Mouse (Mus musculus): ENCODE results near the gene Trrap. TPM values are rescaled to one million over a fixed set of nuclear protein-coding genes. Genes with fewer than 3 reads are reported as not detected.
A peak's percentile ranks its signal among the peaks of the same experiment; 100 is the strongest.

Trrap gene
- polyA plus RNA-seq, 1 experiment from 2014 or later, result 84.0 TPM

- H3K9me3 ChIP-seq (replicated peaks), result no peaks in the 10 kb centered on the region
- H3K27me3 ChIP-seq, result no peaks in the 10 kb centered on the region
- H3K27ac ChIP-seq, result no peak overlapping the region
- H3K4me2 ChIP-seq, result no peak overlapping the region
- 94% methylated on average over 3 of the region's 3 CpGs for WGBS
- peaks cover 98% of the 10 kb centered on the region for H3K36me3 ChIP-seq
- H3K4me1 ChIP-seq, result no peaks in the 10 kb centered on the region
- no peak overlapping the region for H3K9ac ChIP-seq
- no peak for ATAC-seq (replicated peaks; ENCODE audit: low FRiP score)
- no peak overlapping the region for H3K4me3 ChIP-seq (replicated peaks)
Observed at GRCm38 (mm10) chr5:144851820-144852219, 84.3 kb downstream of the Trrap start.

DNA sequence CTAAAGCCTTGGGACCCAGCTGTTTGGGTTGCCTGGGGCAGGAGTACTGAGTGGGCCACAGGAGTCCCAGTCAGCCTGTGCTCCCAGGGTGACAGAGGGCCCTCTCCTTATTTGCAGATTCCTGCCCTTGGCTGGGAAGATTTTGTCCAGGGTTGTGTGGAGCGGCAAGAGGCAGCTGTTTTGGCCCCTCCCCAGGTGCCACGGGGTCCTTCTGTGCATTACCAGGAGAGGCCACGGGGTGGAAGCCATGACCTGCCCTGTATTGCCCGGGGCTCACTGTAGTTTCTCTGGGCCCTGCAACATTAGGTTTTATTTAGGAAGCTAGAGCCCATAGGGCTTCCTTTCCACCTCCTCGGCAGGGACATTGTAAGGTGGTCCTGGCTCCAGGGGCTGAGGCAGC lies 86.4 kb downstream of the Trrap start:
- no peak for ATAC-seq (replicated peaks; ENCODE audit: low FRiP score)
- peaks cover 96% of the 10 kb centered on the region for H3K36me3 ChIP-seq
- WGBS, result 84% methylated on average over 5 of the region's 5 CpGs

DNA sequence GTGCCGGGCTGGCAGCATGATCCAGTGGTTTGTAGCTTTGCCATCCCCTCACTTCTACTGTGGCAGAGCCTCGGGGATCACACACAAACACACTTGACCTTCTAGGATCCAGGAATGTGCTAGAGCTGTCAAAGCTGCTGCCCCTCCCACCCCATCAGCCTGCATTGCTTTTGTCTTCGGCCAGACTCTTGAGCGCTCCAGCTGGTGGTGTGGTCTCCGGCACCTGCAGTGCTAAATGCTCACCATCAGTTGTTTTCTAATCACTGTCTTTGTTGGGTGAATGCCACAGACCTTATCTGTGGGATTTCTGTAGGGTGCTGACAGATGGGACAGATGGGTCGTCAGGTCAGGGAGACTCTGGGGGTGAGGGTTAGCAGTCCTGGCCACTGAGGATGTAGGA lies 88.4 kb downstream of the Trrap start:
- H3K27me3 ChIP-seq, result no peaks in the 10 kb centered on the region
- H3K4me1 ChIP-seq, result no peaks in the 10 kb centered on the region
- no peak for ATAC-seq (replicated peaks; ENCODE audit: low FRiP score)
- H3K9me3 ChIP-seq (replicated peaks), result peaks cover 9% of the 10 kb centered on the region; the same call in 1 of the 2 replicates
- peaks cover 96% of the 10 kb centered on the region for H3K36me3 ChIP-seq
- no peak overlapping the region for H3K4me2 ChIP-seq
- no peak overlapping the region for H3K4me3 ChIP-seq (replicated peaks)
- H3K27ac ChIP-seq, result no peak overlapping the region
- 72% methylated on average over 6 of the region's 6 CpGs for WGBS
- no peak overlapping the region for H3K9ac ChIP-seq

More for the DNA sequence above, 86.4 kb downstream of the Trrap start:
- Histone ChIP-seq H3K9ac (no peak overlapping the region), H3K4me1 (no peaks in the 10 kb centered on the region), H3K4me2 (no peak overlapping the region), H3K27ac (no peak overlapping the region), H3K9me3 (replicated peaks) (no peaks in the 10 kb centered on the region), H3K4me3 (replicated peaks) (no peak overlapping the region), H3K27me3 (no peaks in the 10 kb centered on the region)

GRCm38 (mm10) chr5:144858527-144858926 lies 91.0 kb downstream of the Trrap start:
- no peak overlapping the region for H3K4me3 ChIP-seq (replicated peaks)
- H3K4me2 ChIP-seq, result no peak overlapping the region
- H3K4me1 ChIP-seq, result no peaks in the 10 kb centered on the region
- WGBS, result 94% methylated on average over 15 of the region's 15 CpGs
- H3K27me3 ChIP-seq, result no peaks in the 10 kb centered on the region
- no peak overlapping the region for H3K9ac ChIP-seq
- H3K36me3 ChIP-seq, result peaks cover 75% of the 10 kb centered on the region
- no peak overlapping the region for H3K27ac ChIP-seq
- ATAC-seq (replicated peaks; ENCODE audit: low FRiP score), result no peak
- H3K9me3 ChIP-seq (replicated peaks), result peaks cover 15% of the 10 kb centered on the region

DNA sequence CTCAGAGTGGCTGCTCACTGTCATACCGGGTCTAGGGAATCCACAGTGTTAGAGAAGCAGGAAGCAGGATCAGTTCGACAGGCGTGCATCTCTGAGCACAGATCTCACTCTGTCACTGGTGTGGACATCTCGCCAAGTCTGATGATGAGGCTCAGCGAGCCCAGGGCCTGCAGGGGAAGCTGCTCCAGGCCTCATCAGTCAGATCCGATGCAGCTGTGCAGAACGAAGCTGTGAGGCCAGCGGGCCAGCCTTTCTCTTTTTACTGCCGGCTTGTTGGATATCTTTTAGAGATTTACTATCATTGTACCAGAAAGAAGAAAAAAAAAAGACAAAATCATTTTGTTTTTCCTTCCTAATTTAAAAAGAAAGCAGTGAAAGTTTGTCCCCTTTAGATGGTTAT lies 91.8 kb downstream of the Trrap start:
- ATAC-seq (replicated peaks; ENCODE audit: low FRiP score), result no peak
- no peaks in the 10 kb centered on the region for H3K4me1 ChIP-seq
- no peak overlapping the region for H3K9ac ChIP-seq
- 81% methylated on average over 9 of the region's 9 CpGs for WGBS
- H3K27me3 ChIP-seq, result no peaks in the 10 kb centered on the region
- peaks cover 68% of the 10 kb centered on the region for H3K36me3 ChIP-seq
- peaks cover 15% of the 10 kb centered on the region for H3K9me3 ChIP-seq (replicated peaks)
- H3K4me2 ChIP-seq, result no peak overlapping the region
- H3K27ac ChIP-seq, result no peak overlapping the region
- no peak overlapping the region for H3K4me3 ChIP-seq (replicated peaks)

GRCm38 (mm10) chr5:144860913-144861312 lies 93.4 kb downstream of the Trrap start:
- Histone ChIP-seq H3K27ac (no peak overlapping the region), H3K9ac (no peak overlapping the region), H3K4me3 (replicated peaks) (no peak overlapping the region), H3K36me3 (peaks cover 54% of the 10 kb centered on the region), H3K4me2 (no peak overlapping the region), H3K9me3 (replicated peaks) (peaks cover 15% of the 10 kb centered on the region), H3K27me3 (no peaks in the 10 kb centered on the region), H3K4me1 (no peaks in the 10 kb centered on the region)
- WGBS, result 96% methylated on average over 8 of the region's 8 CpGs
- ATAC-seq (replicated peaks; ENCODE audit: low FRiP score), result no peak

DNA sequence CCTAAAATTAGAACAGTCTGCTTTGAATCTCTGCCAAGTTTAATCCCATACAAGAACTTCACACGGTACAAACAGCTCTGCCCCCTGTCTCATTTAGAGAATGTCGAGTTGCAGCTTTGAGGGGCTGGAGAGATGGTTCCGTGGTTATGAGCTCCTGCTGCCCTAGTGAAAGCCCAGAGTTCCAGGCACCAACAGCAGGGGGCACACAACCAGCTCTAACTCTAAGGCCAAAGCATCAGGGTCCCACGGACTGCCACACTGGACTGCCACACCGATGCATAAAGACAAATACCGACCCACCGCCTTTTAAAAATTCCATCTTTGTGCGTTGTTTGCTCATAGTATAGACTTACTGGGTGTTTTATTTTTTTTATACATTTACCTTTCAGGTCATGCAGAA lies 99.4 kb downstream of the Trrap start:
- H3K27me3 ChIP-seq, result no peaks in the 10 kb centered on the region
- H3K4me2 ChIP-seq, result no peak overlapping the region
- no peak for ATAC-seq (replicated peaks; ENCODE audit: low FRiP score)
- no peak overlapping the region for H3K9ac ChIP-seq
- no peak overlapping the region for H3K27ac ChIP-seq
- no peaks in the 10 kb centered on the region for H3K9me3 ChIP-seq (replicated peaks)
- H3K4me3 ChIP-seq (replicated peaks), result no peak overlapping the region
- H3K36me3 ChIP-seq, result no peaks in the 10 kb centered on the region
- 0 out of 2 replicates have a peak, but pooled peaks cover 3% of the 10 kb centered on the region for H3K4me1 ChIP-seq
- 81% methylated on average over 8 of the region's 8 CpGs for WGBS

DNA sequence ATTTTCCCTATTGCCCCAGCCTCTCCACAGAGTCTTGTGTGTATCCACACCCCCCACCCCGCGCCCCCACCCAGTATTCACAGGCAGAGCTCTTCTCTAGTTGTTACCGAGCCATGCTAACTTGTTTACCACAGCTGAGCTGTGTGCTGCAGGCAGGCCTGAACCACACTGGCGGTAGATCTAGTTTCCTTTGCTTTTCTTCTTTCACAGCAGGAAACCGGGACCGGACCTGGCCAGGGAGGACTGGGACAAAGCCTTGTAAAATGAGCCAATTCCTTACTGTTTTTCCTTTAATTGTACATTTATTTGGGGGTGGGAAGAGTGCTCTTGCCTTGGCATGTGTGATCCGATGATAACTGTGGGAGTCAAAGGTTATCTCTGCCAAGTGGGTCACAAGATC lies 101.9 kb downstream of the Trrap start:
- no peak overlapping the region for H3K4me3 ChIP-seq (replicated peaks)
- no peaks in the 10 kb centered on the region for H3K36me3 ChIP-seq
- H3K27me3 ChIP-seq, result no peaks in the 10 kb centered on the region
- 0 out of 2 replicates have a peak, but pooled peaks cover 6% of the 10 kb centered on the region for H3K4me1 ChIP-seq
- WGBS, result 77% methylated on average over 7 of the region's 7 CpGs
- no peak for ATAC-seq (replicated peaks; ENCODE audit: low FRiP score)
- H3K9ac ChIP-seq, result no peak overlapping the region
- H3K9me3 ChIP-seq (replicated peaks), result no peaks in the 10 kb centered on the region
- no peak overlapping the region for H3K27ac ChIP-seq
- H3K4me2 ChIP-seq, result no peak overlapping the region

DNA sequence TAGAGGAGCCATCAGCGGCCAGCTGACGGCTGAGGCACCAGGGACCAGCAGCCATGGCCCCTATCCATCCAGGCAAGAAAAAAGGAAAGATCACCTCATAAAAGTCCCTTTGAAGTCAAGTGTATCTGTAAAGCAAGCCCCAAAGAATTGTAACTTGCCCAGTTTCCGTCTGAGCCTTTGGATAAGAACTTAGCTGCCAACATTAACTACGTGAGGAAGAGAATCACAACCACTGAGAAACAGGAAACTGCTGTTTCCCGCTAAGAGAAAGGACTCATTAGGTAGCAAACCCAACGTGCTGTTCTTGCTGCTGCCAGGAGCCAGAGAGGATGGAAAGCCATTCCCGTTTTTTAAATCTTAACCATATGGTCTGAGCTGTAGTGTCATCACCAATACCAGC lies 103.2 kb downstream of the Trrap start:
- H3K4me1 ChIP-seq, result 0 out of 2 replicates have a peak, but pooled peaks cover 6% of the 10 kb centered on the region
- peak overlapping the region; percentile 37; the same call in 1 of the 2 replicates for H3K27ac ChIP-seq
- no peak for ATAC-seq (replicated peaks; ENCODE audit: low FRiP score)
- H3K9me3 ChIP-seq (replicated peaks), result no peaks in the 10 kb centered on the region
- H3K27me3 ChIP-seq, result no peaks in the 10 kb centered on the region
- no peaks in the 10 kb centered on the region for H3K36me3 ChIP-seq
- H3K4me2 ChIP-seq, result no peak overlapping the region
- WGBS, result 58% methylated on average over 7 of the region's 7 CpGs
- H3K4me3 ChIP-seq (replicated peaks), result no peak overlapping the region
- no peak overlapping the region for H3K9ac ChIP-seq

DNA sequence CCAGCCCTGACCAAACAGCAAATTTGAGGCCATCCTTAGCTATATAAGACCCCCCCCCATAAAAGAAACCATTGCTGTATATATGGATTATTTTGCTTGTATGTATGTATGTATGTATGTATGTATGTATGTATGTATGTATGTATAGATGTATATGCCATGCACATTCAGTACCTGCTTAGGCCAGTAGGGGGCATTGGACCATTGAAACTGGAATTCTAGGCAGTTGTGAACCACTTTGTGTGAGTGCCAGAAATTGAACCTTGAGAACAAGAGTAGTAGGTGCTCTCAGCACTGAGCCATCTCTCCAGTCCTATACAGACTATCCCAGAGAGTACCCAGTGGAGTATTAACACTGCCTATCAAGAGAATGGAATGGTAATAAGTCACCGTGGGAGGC lies 104.2 kb downstream of the Trrap start:
- no peak overlapping the region for H3K4me3 ChIP-seq (replicated peaks)
- H3K9me3 ChIP-seq (replicated peaks), result no peaks in the 10 kb centered on the region
- no peak overlapping the region for H3K4me2 ChIP-seq
- no peak overlapping the region for H3K27ac ChIP-seq
- H3K27me3 ChIP-seq, result no peaks in the 10 kb centered on the region
- no peak for ATAC-seq (replicated peaks; ENCODE audit: low FRiP score)
- peaks cover 2% of the 10 kb centered on the region; the same call in 1 of the 2 replicates for H3K36me3 ChIP-seq
- 0 out of 2 replicates have a peak, but pooled peaks cover 3% of the 10 kb centered on the region for H3K4me1 ChIP-seq
- H3K9ac ChIP-seq, result no peak overlapping the region
- 94% methylated on average over 1 of the region's 1 CpGs for WGBS

GRCm38 (mm10) chr5:144872326-144872725 lies 104.8 kb downstream of the Trrap start:
- Histone ChIP-seq H3K27ac (no peak overlapping the region), H3K9ac (no peak overlapping the region), H3K36me3 (peaks cover 7% of the 10 kb centered on the region), H3K27me3 (no peaks in the 10 kb centered on the region), H3K9me3 (replicated peaks) (no peaks in the 10 kb centered on the region), H3K4me1 (0 out of 2 replicates have a peak, but pooled peaks cover 3% of the 10 kb centered on the region), H3K4me3 (replicated peaks) (no peak overlapping the region), H3K4me2 (no peak overlapping the region)
- ATAC-seq (replicated peaks; ENCODE audit: low FRiP score), result no peak
- WGBS, result 71% methylated on average over 5 of the region's 5 CpGs

- Histone ChIP-seq H3K4me2 (no peak overlapping the region), H3K36me3 (peaks cover 12% of the 10 kb centered on the region), H3K27ac (no peak overlapping the region), H3K4me1 (0 out of 2 replicates have a peak, but pooled peaks cover 3% of the 10 kb centered on the region), H3K9me3 (replicated peaks) (no peaks in the 10 kb centered on the region), H3K9ac (no peak overlapping the region), H3K27me3 (no peaks in the 10 kb centered on the region), H3K4me3 (replicated peaks) (no peak overlapping the region)
- ATAC-seq (replicated peaks; ENCODE audit: low FRiP score), result no peak
- WGBS, result 80% methylated on average over 3 of the region's 3 CpGs
Observed at GRCm38 (mm10) chr5:144872867-144873266, 105.3 kb downstream of the Trrap start.

- 0 out of 2 replicates have a peak, but pooled peaks cover 3% of the 10 kb centered on the region for H3K4me1 ChIP-seq
- no peak for ATAC-seq (replicated peaks; ENCODE audit: low FRiP score)
- no peaks in the 10 kb centered on the region for H3K27me3 ChIP-seq
- no peak overlapping the region for H3K4me3 ChIP-seq (replicated peaks)
- H3K9ac ChIP-seq, result no peak overlapping the region
- H3K27ac ChIP-seq, result no peak overlapping the region
- H3K9me3 ChIP-seq (replicated peaks), result no peaks in the 10 kb centered on the region
- peaks cover 35% of the 10 kb centered on the region for H3K36me3 ChIP-seq
- H3K4me2 ChIP-seq, result no peak overlapping the region
- WGBS, result 93% methylated on average over 6 of the region's 6 CpGs
Observed at GRCm38 (mm10) chr5:144875227-144875626, 107.7 kb downstream of the Trrap start.

All from kidney, embryonic 15.5 days (tissue).